Mouse (Mus musculus) heart, embryonic 13.5 days (tissue): ENCODE results near the gene Spen. TPM values are rescaled to one million over a fixed set of nuclear protein-coding genes. Genes with fewer than 3 reads are reported as not detected.

ENCODE experiments used
- ATAC-seq: fragments of 200-750 bp; cut with Nextera tagmentation; 2 replicates; pipeline ENCODE4 v1.8.0; 2017; ENCODE audit warnings: moderate TSS enrichment; ENCODE audit not compliant: insufficient number of reproducible peaks, low FRiP score, low TSS enrichment; ENCODE audit errors: extremely low read depth
- H3K27ac ChIP-seq: fragments of 300-500 bp; sonication (generic); replicated peaks from 2 replicates; pipeline ENCODE4 v1.5.1; 2015; ENCODE audit warnings: moderate library complexity, mild to moderate bottlenecking, inconsistent platforms
- H3K27me3 ChIP-seq: fragments of 300-500 bp; sonication (generic); replicated peaks from 2 replicates; pipeline ENCODE4 v1.6.1; 2015; ENCODE audit warnings: mild to moderate bottlenecking, inconsistent platforms
- H3K36me3 ChIP-seq: fragments of 300-500 bp; sonication (generic); 2 replicates; pipeline ENCODE4 v1.6.1; 2015; ENCODE audit warnings: mild to moderate bottlenecking, inconsistent platforms
- H3K4me1 ChIP-seq: fragments of 300-500 bp; sonication (generic); 2 replicates; pipeline ENCODE4 v1.6.1; 2015; ENCODE audit warnings: inconsistent platforms
- H3K4me2 ChIP-seq: fragments of 300-500 bp; sonication (generic); 2 replicates; pipeline ENCODE4 v1.6.1; 2015; ENCODE audit warnings: inconsistent platforms, mild to moderate bottlenecking, moderate library complexity
- H3K4me3 ChIP-seq: fragments of 300-500 bp; sonication (generic); 2 replicates; pipeline ENCODE4 v1.5.1; 2015; ENCODE audit warnings: moderate library complexity, mild to moderate bottlenecking, inconsistent platforms
- H3K9ac ChIP-seq: fragments of 300-500 bp; sonication (generic); 2 replicates; pipeline ENCODE4 v1.6.1; 2015; ENCODE audit warnings: inconsistent platforms, mild to moderate bottlenecking, moderate library complexity
- H3K9me3 ChIP-seq: fragments of 300-500 bp; sonication (generic); 2 replicates; pipeline ENCODE4 v1.6.1; 2016; ENCODE audit warnings: inconsistent platforms
- WGBS: fragments of 180-500 bp; shearing (Covaris S2); methylation state at CpG from one replicate; pipeline ENCODE4 v1.1.7; 2015; ENCODE audit warnings: mixed read lengths; 5-methylcytosine and 5-hydroxymethylcytosine counted together
- polyA plus RNA-seq: library from polyadenylated mRNA; unstranded; fragments of >200 nt; fragmentation: Nextera tagmentation; extraction: Ambion mirVana; gene quantifications from 2 replicates; pipeline ENCODE4 v1.2.1, GENCODE M21; 2015

Spen gene
- polyA plus RNA-seq, result 5.1 and 6.6 TPM in 2 replicates

DNA sequence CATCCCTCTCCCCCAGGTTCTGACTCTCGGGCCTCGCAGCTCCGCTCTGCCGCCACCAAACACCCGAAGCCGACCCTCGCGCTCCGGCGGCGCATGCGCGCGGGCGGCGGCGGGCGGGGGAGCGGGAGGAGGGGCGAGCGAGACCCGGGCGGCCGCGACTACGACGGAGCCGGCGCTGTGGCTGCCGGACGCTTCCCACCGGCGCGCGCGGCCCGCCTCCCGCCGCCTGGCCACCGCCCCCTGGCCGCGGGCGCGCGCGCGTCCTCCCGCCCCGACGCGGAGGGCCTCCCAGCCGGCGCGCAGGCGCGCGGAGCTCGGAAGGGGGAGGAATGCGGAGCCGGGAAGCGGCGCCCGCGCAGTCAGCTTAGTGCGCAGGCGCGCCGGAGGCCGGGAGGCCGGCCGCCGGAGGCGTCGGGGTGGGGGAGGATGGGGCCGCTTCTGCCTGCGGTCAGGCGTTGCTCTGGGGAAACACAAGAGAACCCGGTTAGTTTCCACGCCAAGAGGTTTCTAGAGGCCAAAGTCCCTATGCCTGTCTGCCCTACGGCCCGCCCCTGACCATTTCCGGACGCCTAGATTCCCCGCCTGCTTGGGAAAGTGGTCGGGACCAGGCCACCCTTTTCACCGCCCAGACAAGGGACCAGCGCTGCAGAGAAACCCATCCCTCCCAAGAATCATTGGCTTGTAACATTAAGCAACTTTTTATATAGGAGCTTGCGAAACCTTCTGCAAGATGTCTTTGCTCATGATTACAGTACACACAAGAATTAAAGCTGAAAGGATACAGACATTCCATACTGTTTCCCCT, at the start of gene Spen:
TSS of gene Spen (minus strand) at position 190 of the 805 bp plus-strand sequence.
- Histone ChIP-seq H3K4me2 (peak within 1 kb of the TSS; percentile 98), H3K9me3 (no peaks in the 10 kb centered on the region), H3K9ac (peak within 1 kb of the TSS; percentile 99), H3K4me3 (peak within 1 kb of the TSS; percentile 73), H3K36me3 (no peaks in the 10 kb centered on the region), H3K27me3 (no peaks in the 10 kb centered on the region), H3K4me1 (peaks cover 42% of the 10 kb centered on the region), H3K27ac (peak within 1 kb of the TSS; percentile 99)
- WGBS, result under 1% methylated on average over 65 of the region's 88 CpGs
- ATAC-seq, result peak; percentile 83

DNA sequence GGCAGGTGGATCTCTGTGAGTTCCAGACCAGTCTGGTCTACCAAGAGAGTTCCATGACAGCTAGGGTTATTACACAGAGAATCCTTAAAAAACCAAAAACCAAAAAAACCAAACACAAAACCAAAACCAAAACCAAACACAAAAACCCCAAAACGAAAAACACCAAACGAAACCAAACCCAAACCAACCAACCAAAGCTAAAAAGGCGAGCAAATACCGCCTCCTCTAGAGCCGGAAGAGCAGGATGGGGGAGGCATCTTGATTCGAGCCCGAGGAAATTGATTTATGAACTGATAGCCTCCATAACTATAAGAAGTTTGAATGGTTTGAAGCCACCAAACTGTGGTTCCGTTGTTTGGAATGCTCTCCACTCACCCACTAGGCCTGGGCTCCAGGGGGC, 45.5 kb upstream of the Spen start:
- H3K4me3 ChIP-seq, result no peak overlapping the region
- no peak overlapping the region for H3K27ac ChIP-seq
- ATAC-seq, result no peak
- H3K4me2 ChIP-seq, result no peak overlapping the region
- peaks cover 95% of the 10 kb centered on the region for H3K36me3 ChIP-seq
- no peak overlapping the region for H3K9ac ChIP-seq
- H3K9me3 ChIP-seq, result no peaks in the 10 kb centered on the region
- WGBS, result 85% methylated on average over 8 of the region's 8 CpGs
- H3K27me3 ChIP-seq, result no peaks in the 10 kb centered on the region
- peaks cover 3% of the 10 kb centered on the region for H3K4me1 ChIP-seq

DNA sequence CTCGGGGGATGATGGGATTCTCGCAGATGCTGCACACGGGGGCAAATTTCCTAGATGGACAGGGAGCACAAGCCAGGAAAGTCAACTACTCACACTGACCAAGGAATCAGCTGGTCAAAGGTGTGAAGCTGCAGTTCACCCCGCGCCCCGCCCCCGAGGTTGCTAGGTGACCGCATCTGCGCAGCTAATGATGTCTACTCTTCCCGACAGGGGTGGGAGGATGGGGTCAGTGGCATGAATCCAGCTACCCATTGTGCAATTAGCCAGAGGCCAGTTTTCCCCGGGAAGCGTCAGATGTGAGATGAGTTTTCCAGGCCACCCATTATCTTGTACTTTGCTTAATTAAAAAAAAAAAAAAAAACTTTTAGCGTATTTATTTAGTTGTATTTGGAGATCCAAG, 42.7 kb upstream of the Spen start:
- no peaks in the 10 kb centered on the region for H3K9me3 ChIP-seq
- H3K27me3 ChIP-seq, result no peaks in the 10 kb centered on the region
- H3K9ac ChIP-seq, result no peak overlapping the region
- no peak overlapping the region for H3K4me3 ChIP-seq
- H3K4me2 ChIP-seq, result no peak overlapping the region
- peaks cover 8% of the 10 kb centered on the region for H3K4me1 ChIP-seq
- H3K36me3 ChIP-seq, result peaks cover 96% of the 10 kb centered on the region
- WGBS, result 87% methylated on average over 13 of the region's 13 CpGs
- H3K27ac ChIP-seq, result no peak overlapping the region
- ATAC-seq, result no peak

DNA sequence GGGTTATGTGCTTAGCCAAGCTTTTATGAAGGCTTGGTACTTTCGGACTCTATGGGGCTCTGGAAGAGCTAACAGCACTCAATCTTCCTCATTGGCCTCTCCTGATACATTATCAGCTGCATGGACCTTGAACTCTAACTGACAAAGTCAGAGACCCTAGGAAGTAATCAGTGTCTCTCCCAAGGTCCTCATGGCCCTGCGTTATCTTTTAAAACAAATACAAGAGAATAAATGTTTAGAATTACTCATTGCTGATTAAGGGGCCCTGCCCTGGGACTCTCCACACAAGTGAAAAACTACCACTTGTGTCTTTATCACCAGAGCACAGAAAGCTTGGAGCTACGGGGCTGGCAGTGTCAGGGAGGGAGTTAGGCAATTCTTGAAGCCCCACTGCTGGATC, 40.4 kb upstream of the Spen start:
- H3K36me3 ChIP-seq, result peaks cover 76% of the 10 kb centered on the region
- no peak overlapping the region for H3K9ac ChIP-seq
- no peak overlapping the region for H3K4me3 ChIP-seq
- no peak overlapping the region for H3K4me2 ChIP-seq
- no peaks in the 10 kb centered on the region for H3K27me3 ChIP-seq
- 27% methylated on average over 3 of the region's 3 CpGs for WGBS
- ATAC-seq, result no peak
- H3K4me1 ChIP-seq, result peaks cover 16% of the 10 kb centered on the region
- no peaks in the 10 kb centered on the region for H3K9me3 ChIP-seq
- H3K27ac ChIP-seq, result peak overlapping the region; percentile 56

DNA sequence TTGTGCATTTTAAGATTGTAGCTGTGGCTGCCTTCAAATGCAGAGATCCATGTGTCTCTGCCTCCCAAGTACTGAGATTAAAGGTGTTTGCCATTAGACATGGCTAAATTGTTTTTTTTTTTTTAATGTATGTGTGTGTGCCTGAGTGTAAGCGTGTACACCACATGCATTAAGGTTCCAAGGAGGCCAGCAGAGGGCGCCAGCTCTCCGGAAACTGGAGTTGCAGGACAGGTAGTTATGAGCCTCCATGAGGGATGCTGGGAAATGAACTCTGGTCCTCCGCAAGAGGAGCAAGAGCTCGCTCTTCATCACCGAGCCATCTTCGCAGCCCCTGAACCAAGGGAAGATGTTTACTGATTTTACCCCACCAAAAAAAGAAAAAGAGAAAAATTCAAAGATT, 38.5 kb upstream of the Spen start:
- 86% methylated on average over 7 of the region's 7 CpGs for WGBS
- H3K36me3 ChIP-seq, result peaks cover 57% of the 10 kb centered on the region
- no peak overlapping the region for H3K4me3 ChIP-seq

DNA sequence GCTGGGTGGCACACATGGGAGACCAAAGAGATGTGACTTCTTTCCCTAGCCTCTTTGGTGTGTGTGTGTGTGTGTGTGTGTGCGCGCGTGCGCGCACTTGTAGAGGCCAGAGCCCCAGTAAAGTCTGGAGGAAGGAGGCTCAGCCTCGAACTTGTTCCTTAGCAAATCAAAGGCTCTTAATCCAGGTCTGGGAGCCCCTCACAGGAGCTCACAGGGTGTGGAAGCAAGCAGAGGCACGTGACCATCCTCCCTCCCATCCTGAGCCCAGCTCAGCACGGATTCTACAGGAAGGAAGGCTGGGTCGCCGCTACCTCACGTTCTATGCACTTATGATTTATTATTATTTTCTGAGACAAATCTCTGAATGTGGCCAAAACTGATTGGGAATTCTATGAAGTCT, 38.0 kb upstream of the Spen start:
- no peak for ATAC-seq
- Histone ChIP-seq H3K4me3 (no peak overlapping the region), H3K4me2 (no peak overlapping the region), H3K27me3 (no peaks in the 10 kb centered on the region), H3K4me1 (peaks cover 29% of the 10 kb centered on the region), H3K9me3 (no peaks in the 10 kb centered on the region), H3K9ac (no peak overlapping the region), H3K36me3 (peaks cover 54% of the 10 kb centered on the region), H3K27ac (no peak overlapping the region)
- 80% methylated on average over 11 of the region's 11 CpGs for WGBS

More for the DNA sequence above, 38.5 kb upstream of the Spen start:
- Histone ChIP-seq H3K9ac (no peak overlapping the region), H3K27me3 (no peaks in the 10 kb centered on the region), H3K4me1 (peaks cover 28% of the 10 kb centered on the region), H3K27ac (no peak overlapping the region), H3K4me2 (no peak overlapping the region), H3K9me3 (no peaks in the 10 kb centered on the region)
- no peak for ATAC-seq

DNA sequence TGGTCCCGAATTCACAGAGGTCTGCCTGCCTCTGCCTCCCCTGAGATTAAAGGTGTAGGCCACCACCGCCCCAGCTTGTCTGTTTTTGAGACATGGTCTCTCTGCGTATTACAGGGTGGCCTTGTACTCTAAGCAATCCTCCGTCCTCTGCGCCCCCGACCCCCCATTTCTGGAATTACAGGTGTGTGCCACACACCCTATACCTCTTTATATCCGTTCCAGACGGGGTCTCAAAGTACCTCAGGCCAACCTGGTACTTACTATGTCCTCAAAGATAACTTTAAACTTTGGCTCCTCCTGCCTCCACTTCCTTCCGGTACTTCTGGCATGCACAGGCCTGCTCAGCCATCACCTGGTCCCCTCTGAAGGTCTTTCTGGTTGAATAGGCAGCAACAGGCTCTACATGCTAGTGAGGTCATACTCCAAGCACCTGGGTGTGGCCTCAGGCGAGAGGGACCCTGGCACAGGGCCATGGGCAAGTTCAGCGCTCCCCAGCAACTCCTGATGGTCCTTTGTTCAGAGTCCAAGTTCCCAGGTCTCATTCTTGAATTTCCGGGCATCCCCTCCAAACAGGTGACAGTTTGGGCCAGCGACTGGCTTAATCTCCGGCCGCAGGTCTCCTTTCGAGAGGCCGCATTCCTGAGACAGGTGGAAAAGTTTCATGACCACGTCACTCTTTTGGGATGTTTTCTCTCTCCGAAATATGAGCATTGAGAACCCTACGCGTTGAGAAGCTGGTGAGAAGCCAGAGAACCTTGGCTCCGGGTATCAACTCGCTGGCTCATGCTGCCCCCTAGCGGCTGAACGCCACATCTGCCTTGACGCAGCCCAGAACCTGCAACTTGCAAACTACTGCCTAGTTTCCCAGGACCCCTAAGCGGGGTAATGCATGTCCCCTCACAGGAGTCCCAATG, 36.6 kb upstream of the Spen start:
- 0 out of 2 replicates have a peak overlapping the region, but pooled peaks have one; percentile 5 for H3K4me3 ChIP-seq
- no peak overlapping the region for H3K27ac ChIP-seq
- no peak for ATAC-seq
- 0 out of 2 replicates have a peak overlapping the region, but pooled peaks have one; percentile 45 for H3K9ac ChIP-seq
- H3K27me3 ChIP-seq, result no peaks in the 10 kb centered on the region
- peaks cover 40% of the 10 kb centered on the region for H3K4me1 ChIP-seq
- 36% methylated on average over 27 of the region's 27 CpGs for WGBS
- no peaks in the 10 kb centered on the region for H3K9me3 ChIP-seq
- peak overlapping the region; percentile 50 for H3K4me2 ChIP-seq
- peaks cover 40% of the 10 kb centered on the region for H3K36me3 ChIP-seq

DNA sequence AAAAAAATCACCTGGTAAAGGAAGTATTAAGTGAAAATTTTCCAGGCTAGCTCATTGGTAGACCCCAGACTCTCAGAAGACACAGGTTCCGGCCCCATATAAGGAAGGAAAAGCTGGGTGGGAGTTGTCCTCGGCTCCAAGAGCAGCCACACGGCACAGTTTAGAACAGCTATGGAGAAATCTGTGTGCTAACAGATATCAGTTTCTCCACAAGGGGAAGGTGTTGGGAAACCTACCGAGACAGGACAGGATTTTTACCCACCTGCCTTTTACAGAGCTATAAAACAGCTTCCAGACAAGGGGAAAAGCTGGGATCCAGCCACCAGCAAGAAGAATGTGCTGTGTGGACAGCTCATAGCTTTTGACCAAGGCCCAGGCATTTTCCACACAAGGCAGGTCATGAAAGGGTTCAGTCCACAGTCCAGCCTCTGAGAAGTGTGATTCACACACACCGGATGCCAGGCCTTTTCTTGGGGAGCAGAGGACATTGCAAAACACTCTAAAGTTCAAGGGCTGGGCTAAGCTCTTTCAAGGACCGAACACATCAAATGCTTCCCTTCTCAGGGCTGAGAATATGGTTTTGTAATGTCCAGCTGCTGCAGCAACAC, 35.1 kb upstream of the Spen start:
- WGBS, result 38% methylated on average over 6 of the region's 6 CpGs
- H3K9me3 ChIP-seq, result no peaks in the 10 kb centered on the region
- peak overlapping the region; percentile 19; the same call in 1 of the 2 replicates for H3K9ac ChIP-seq

DNA sequence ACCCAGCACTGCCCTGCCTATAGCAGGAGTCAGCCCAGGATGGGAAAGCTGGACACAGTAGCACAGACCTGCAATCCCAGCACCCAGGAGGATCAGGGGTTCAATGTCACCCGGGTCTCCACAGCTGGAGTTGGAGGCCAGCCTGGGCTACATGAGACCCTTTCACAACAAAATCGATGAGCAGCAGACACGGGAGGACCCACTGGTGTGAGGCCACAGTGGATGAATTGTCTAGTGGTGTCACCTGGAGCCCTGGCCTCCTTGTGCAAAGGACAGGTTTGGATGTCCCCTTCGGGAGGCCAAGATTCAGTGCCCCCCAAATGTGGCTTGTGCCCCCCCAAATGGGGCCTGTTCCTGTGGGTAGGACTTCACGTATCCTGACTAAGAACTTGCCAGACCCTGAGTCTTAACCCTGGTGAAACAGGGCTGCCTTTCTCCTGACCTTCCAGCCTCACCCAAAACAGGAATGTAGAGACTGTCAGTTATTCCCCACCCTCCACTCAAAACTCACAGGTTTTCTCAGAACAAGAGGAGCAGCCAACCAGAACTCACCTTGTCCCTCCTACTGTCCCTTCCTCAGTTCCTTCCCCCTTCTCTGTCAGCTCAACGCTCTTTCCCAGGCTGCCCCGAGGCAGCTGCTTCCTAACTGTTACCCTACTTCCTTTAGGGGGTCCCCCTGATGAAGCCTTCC, 34.4 kb upstream of the Spen start:
- Histone ChIP-seq H3K9ac (peak overlapping the region; percentile 19; the same call in 1 of the 2 replicates), H3K36me3 (peaks cover 18% of the 10 kb centered on the region), H3K4me2 (no peak overlapping the region), H3K27me3 (no peaks in the 10 kb centered on the region), H3K4me1 (peaks cover 36% of the 10 kb centered on the region), H3K27ac (peak overlapping the region; percentile 32; the same call in 1 of the 2 replicates), H3K4me3 (no peak overlapping the region), H3K9me3 (no peaks in the 10 kb centered on the region)
- WGBS, result 62% methylated on average over 7 of the region's 7 CpGs
- no peak for ATAC-seq

More for the DNA sequence above, 35.1 kb upstream of the Spen start:
- Histone ChIP-seq H3K4me3 (no peak overlapping the region), H3K27ac (peak overlapping the region; percentile 32), H3K4me1 (peaks cover 37% of the 10 kb centered on the region), H3K27me3 (no peaks in the 10 kb centered on the region), H3K4me2 (no peak overlapping the region), H3K36me3 (peaks cover 24% of the 10 kb centered on the region)
- no peak for ATAC-seq

DNA sequence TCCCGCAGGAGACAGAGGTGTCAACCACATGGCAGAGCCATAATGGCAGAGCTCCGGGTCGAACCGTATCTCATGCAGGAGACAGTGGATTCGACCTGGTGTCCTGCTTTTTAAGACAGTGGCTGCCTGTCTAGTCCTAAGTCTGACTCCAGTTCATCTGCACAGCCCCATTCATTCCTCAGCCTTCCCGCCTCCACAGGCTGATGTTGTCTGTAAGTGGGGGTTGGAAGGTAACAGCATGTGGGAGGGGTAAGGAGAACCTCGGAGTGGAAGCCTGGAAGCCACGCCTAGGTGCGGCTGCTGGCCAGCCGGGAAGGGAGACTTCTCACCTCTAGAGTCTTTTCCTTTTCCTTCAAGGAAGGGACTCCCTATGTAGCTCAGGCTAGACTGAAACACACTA, 33.5 kb upstream of the Spen start:
- Histone ChIP-seq H3K9ac (no peak overlapping the region), H3K4me3 (no peak overlapping the region), H3K27ac (no peak overlapping the region), H3K9me3 (no peaks in the 10 kb centered on the region), H3K27me3 (no peaks in the 10 kb centered on the region), H3K4me1 (peaks cover 36% of the 10 kb centered on the region), H3K36me3 (peaks cover 9% of the 10 kb centered on the region), H3K4me2 (no peak overlapping the region)
- 58% methylated on average over 10 of the region's 10 CpGs for WGBS
- no peak for ATAC-seq
